Mouse (Mus musculus): Measurements from ENCODE around the gene Msi2. TPM values are rescaled to one million over a fixed set of nuclear protein-coding genes. Genes with fewer than 3 reads are reported as not detected.

The Msi2 gene
- polyA plus RNA-seq, 1 experiment = 18.3 TPM

DNA sequence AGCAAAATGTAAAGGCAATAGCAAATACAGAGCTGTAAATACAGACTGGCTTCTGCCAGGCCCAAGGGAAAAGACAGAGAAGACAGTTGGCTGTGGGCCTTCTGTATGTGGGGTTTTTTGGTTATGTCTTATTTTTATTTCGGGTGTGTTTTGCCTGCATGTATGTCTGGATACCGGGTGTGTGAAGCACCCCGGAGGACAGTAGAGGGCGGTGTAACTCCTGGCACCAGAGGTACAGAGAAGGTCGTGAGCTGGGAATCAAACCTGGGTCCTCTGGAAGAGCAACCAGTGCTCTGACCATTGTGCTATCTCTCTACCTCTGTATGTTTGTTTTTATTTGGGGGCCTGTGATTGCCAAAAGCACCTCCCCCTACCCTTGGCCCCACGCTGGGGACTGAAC, 288.6 kb downstream of the Msi2 start:
- no peak for TF ChIP-seq GATA1 (IDR thresholded peaks at IDR 0.05; ENCODE audit: low read length)

DNA sequence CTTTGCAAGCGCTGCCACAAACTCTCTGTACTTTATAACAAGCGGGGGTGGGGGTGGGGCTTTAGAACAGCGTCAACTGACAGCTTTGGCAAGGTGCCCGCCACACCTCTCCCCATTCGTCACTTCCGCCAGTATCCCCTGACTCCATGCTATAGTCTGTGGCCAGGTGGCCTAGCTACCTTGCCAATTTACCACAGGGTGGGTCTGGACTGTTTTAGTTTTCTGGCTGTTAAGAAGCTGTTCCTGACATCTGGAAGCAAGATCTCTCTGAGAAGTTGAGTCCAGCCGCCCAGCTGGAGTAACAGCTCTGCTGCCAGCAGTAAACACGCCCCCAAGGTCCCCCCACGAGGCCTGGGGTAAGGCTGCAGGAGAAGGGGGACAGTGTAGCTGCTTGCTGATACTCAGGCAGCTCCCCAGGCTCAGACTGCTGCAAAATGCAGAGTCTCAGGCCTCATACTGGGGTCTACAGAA, 292.6 kb downstream of the Msi2 start:
- TF ChIP-seq GATA1 (IDR thresholded peaks at IDR 0.05; ENCODE audit: low read length) = no peak

GRCm38 (mm10) chr11:88424034-88424767, 294.1 kb downstream of the Msi2 start:
- TF ChIP-seq GATA1 (IDR thresholded peaks at IDR 0.05; ENCODE audit: low read length) = no peak

DNA sequence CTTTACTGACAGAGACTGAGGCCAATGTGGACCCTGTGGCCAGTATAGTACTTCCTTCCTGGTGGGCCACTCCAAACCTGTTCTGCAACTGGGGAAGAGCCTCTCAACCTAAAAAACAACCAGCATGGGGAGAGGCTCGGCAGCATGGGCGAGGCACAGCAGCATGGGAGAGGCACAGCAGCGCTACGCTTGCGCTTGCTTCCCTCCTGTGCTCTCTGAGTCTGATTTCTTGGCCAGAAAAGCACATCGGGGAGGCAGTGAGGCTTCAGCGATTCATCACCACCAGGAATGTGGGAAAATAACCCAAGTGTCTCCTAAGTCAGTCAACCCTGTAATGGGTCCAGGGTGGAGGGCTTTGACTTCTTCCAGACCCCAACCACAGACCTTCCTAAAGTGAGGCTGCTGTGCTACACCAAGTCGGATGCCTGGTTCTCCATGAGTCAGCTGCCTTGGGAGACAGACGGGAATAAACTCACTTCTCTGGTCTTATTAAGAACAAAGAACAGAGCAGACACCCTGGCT, 297.2 kb downstream of the Msi2 start:
- TF ChIP-seq GATA1 (IDR thresholded peaks at IDR 0.05; ENCODE audit: low read length) = no peak

- TF ChIP-seq GATA1 (IDR thresholded peaks at IDR 0.05; ENCODE audit: low read length) = no peak
Observed at GRCm38 (mm10) chr11:88419657-88420366, 298.5 kb downstream of the Msi2 start.

- no peak for TF ChIP-seq GATA1 (IDR thresholded peaks at IDR 0.05; ENCODE audit: low read length)
Observed at GRCm38 (mm10) chr11:88419064-88419463, 299.2 kb downstream of the Msi2 start.

DNA sequence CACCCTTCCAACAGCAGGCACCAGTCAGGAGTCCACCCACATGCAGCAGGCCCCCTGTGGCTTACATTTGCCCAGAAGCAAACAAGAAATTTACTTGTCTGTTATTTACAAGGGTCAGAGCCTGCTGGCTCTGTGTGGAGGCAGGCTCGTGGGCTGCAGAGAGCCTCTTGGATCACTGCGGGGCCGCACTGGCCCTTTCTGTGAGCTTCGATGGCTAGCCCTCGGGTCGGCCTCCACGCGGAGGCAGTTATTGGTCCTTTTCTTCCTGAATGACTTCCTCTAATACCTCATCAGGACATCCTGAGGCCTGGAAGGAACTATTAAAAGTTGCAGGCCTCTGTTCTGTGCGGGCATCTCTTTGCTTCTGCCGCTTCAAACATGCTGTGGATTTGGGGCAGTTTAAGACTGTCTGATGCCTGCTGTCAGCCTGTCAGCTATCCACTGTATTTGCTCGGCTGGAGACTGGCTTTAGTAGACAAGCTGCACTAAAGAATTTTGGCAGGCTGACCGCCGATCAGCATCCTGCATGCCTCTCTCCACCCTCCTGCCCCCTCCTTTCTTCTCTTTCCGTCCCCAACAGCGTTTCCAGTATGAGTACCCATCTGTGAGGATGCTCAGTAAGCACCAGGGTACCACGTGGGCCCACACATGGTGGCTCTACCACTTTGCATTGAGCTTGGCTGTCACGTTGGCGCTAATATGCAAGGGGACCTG, 304.0 kb downstream of the Msi2 start:
- no peak for TF ChIP-seq GATA1 (IDR thresholded peaks at IDR 0.05; ENCODE audit: low read length)

GRCm38 (mm10) chr11:88412423-88413094, 305.8 kb downstream of the Msi2 start:
- TF ChIP-seq GATA1 (IDR thresholded peaks at IDR 0.05; ENCODE audit: low read length) = no peak

GRCm38 (mm10) chr11:88408305-88408704, 310.0 kb downstream of the Msi2 start:
- TF ChIP-seq GATA1 (IDR thresholded peaks at IDR 0.05; ENCODE audit: low read length) = no peak

DNA sequence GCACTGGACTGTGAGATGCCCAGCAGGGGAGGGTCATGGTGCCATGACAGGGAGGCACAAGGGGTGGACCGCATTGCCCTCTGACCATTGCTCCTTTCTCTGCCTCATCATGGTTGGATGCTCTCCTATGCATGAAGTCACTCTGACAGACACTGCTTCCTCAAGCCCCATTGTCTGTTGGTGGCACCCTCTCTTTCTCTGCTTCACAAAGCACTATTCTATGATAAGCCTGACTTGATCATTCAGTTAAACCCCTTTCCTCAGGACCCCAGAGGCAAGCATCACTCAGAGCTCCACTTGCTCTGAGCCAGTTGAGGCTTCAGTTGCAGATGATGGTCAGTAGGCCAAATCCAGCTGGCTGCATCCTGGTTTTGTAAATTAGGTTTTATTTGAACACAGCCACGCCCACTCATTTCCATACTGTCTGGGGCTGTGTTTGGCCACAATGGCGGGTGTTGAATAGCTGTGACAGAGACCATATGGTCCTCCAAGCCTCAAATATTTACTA, 311.9 kb downstream of the Msi2 start:
- TF ChIP-seq GATA1 (IDR thresholded peaks at IDR 0.05; ENCODE audit: low read length) = no peak

- TF ChIP-seq GATA1 (IDR thresholded peaks at IDR 0.05; ENCODE audit: low read length) = no peak
Observed at GRCm38 (mm10) chr11:88404816-88405613, 313.3 kb downstream of the Msi2 start.

GRCm38 (mm10) chr11:88404247-88404677, 314.1 kb downstream of the Msi2 start:
- TF ChIP-seq GATA1 (IDR thresholded peaks at IDR 0.05; ENCODE audit: low read length) = no peak

GRCm38 (mm10) chr11:88402290-88402689, 316.0 kb downstream of the Msi2 start:
- TF ChIP-seq GATA1 (IDR thresholded peaks at IDR 0.05; ENCODE audit: low read length) = no peak

GRCm38 (mm10) chr11:88401333-88401732, 317.0 kb downstream of the Msi2 start:
- no peak for TF ChIP-seq GATA1 (IDR thresholded peaks at IDR 0.05; ENCODE audit: low read length)

Measured in G1E-ER4 (cell line).